Mouse (Mus musculus): ENCODE data around the gene Bace2. TPM values are rescaled to one million over a fixed set of nuclear protein-coding genes. Genes with fewer than 3 reads are reported as not detected.

Gene Bace2
- total RNA-seq, 2 experiments from 2014 or later, result 3.6 to 5.1 TPM

DNA sequence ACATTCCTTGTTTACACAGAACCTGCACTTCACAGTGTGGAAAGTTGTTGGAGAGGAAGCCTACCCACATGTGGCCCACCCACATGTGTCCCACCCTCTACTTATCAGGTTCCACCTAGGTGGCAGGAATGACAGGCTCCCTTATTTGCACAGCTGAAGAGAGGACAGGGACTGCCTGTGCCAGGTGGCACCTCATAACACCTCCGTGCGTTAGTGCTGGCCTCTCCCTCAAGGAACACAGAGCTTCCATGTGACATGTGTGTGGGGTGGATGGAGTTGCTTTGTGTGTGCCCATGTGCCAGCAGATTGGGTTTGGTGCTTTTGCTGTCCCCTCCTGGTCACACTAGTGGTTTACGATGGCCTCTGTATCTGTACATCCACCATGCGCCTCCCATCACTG is 43.4 kb downstream of the Bace2 start:
- no peak for DNase-seq (ENCODE audit: low spot score in 2 of 2)

DNA sequence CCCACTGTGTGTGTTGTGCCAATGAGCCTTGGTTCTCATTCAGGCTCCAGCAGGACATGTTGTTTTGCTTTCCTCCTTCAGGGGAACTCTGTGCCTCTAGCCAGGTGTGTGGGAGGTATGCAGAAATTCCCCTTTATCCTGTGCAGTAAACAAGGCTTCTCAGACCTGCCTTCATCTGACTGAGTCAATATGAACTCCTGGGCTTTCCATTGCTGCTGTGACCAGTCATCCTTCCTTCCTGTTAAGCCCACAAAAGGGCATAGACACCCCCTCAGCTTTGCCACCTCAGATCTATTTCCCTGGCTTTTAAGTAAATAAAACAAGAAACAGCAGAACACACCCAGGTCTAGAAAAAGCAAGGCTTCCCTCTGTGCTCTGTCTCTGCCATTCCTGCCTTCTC is 45.2 kb downstream of the Bace2 start:
- DNase-seq (ENCODE audit: low spot score in 2 of 2), result no peak

DNA sequence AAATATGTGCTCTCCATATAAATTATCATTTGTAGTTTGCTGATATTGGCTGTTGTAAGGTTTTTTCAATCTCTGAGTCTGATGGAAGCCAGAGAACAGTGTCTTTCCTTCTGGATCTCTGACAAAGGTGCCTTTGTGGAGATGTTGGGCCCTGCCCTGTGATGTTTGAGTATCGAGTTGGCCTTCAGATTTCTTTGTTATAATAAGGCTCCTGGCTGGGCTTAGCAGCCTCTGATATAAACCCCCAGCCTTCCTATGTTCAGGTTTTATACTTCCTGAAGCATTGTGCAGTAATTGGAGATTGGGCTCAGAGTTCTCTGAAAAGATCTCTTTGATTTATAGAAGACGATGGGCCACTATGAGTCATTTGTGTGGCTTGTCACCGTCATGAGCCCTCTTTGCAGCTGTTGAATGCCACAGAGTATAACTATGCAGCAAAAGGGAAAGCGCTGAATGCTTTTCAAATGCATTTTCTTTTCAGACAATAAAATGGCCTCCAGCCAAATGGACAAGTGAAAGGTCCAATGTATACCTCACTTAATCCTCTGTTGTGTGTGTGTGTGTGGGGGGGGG is 45.8 kb downstream of the Bace2 start:
- no peak for DNase-seq (ENCODE audit: low spot score in 2 of 2)

DNA sequence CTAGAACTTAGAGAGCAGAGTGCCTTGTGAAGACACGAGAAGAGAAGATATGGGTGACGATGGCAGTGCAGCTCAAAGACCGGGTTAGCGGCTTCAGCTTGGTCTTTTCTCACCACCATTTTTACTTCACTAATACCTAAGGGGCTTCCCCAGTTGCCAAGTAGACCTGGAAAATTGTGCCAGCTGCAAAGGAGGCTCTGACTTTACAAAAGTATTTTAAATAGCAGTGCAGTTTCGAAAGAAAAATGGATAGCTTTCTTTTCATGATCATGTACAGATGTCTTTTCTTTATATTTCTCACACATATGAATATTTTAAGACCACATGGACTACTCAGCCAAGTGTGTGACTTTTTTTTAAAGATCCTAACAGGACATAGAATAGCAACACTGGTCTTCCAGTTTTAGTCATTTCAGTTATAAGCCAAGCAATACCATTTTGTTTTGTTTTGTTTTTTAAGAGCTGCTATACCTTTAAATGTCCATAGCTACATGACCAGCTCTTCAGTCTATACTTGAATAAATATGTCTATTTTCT is 49.0 kb downstream of the Bace2 start:
- no peak for DNase-seq (ENCODE audit: low spot score in 2 of 2)

DNA sequence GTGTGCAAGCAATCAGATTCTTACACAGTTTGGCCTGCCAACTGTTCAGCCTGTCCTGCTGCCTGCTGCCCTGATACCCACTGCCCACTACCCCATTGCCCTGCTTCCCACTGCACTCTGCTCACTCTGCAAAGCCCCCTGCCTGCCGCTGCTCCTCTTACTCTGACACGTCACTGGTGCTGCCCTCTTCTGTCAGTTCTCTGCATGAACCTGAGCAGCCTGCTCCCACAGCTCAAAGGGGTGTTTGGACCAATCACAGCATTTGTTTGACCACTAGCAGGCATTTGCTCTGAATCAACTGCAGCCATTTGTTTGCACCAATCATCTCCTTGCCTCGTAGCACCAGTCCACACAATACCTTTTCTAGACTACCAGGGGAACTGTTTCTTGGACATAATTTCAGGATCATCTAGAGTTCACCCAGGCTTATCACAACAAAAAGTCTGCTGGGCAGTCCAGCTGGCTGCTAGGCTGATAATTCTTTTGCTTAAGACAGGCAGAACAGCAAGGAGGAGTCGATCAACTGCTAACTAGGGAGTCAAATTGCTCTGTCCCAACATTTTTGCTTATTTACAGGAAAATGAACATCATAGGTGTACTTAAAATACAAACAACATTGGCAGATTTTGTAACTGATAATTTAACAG is 61.5 kb downstream of the Bace2 start:
- peak; percentile 65 to 73 for DNase-seq (ENCODE audit: low spot score in 2 of 2)

DNA sequence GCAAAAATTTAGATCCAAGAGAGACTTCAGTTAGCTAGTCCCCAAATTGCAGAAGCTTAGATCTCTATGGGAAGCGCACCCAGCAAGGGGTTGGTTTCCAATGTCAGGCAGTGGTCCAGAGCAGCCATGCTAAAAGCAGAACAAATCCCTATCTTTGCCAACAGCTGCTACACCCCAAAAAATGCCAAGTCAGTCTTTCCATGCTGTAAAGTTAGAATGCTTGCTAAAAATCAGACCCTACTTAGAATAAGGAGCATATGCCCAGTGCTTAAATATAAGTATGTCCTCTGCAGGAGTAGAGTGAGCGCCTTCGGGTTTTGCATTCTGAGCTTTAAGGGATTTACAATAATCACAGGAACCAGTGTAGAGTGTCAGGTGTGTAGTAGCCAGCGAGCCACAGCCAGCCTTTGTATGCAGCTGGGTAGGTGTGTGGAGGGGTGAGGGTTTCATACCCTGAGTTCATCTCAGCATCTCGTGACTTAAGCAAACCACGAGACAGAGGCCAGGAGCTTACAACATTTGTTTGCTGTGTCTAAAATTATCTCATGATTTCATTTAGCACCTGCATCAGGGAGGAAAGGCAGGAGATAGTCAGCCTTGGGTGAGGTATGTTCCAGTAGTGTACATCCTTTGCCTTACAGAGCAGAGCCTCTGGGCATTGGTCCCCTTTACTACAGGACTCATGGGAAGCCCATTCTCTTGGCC is 62.4 kb downstream of the Bace2 start:
- DNase-seq (ENCODE audit: low spot score in 2 of 2), result no peak

DNA sequence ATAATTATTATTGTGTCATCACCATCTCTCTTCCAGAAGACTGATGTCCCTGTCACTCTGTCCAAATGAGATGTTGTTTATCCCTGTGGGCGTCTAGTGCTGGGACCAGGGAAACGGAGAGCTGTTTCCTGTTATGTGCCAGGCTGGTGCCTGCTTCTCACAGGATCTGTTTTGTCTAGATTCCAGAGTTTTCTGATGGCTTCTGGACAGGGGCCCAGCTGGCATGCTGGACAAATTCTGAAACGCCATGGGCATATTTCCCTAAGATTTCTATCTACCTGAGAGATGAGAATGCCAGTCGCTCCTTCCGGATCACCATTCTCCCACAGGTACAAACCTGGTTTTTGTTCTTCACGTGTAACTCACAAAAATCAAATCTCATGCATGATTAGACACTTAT is 65.1 kb downstream of the Bace2 start:
- DNase-seq (ENCODE audit: low spot score in 2 of 2), result no peak

DNA sequence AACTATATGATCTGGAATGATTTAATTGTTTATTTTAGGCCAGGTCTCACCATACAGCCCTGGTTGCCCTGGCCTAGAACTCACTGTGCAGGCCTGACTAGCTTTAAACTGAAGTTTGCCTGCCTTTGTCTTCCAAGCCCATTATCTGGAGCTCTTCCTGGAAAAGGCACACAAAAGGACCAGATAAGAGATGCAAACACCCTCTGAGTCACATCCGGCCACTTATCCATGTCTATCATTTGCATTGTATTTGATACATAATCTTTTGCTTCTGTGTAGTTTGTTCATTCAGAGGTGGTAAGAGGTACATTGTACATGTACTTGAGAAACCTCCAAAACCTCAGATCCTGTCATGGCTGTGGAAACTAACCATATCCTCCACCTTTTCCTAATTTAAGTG is 67.1 kb downstream of the Bace2 start:
- DNase-seq (ENCODE audit: low spot score in 2 of 2), result no peak

DNA sequence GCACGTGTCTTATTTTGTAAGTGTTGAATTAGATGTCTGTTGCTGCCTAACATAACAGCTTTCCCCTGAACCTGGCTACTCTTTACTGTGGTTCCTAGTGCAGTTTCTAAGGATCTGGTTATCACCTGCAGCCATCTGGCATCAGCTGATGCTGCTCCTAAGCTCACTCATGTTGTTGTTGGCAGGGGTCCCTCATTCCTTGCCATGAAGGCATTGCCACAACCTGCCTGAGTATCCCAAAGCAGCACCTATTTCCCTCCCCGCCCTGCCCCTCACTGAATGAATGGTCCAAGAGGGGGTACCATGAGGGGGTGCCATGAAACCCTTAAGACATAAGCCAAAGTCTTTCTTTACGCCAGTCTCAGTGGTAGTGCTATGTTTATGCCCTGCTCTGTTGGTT is 71.5 kb downstream of the Bace2 start:
- no peak for DNase-seq (ENCODE audit: low spot score in 2 of 2)

DNA sequence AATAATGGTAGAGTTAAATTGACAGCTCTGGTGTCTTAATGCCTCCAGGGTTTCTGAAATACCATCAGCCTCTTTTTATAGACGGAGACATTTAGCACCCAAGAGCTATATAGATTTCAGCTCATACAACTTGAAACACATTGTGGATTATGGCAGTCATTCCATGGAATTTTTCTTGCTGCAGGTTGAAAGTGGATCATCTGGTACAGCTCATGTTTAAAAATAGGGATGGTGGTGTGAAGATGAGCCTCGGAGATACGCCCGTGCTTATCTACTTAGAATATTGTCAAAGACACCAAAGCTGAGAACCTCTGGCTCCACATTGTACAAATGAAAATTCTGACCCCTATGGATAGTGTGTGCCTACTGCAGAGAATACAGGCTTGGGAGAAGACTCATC is 73.5 kb downstream of the Bace2 start:
- no peak for DNase-seq (ENCODE audit: low spot score in 2 of 2)

DNA sequence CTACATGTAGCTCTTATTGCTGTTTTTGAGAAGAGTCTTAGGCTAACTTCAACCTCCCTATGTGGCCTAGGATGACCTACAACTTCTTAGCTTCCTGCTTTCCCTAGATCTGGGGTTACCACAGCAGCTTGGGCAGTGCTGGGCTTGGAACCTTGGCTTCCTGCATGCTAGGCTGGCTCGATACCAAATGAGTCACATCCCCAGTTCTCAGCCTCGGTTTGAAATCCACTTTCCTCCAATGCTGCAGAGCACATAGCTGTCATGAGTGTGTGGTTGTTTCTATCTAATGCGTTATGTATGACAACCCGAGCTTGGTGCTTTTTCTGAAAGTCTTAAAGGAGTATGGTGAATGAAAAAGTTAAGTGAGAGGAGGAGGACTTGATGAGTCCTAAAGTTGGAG is 74.8 kb downstream of the Bace2 start:
- DNase-seq (ENCODE audit: low spot score in 2 of 2), result no peak

DNA sequence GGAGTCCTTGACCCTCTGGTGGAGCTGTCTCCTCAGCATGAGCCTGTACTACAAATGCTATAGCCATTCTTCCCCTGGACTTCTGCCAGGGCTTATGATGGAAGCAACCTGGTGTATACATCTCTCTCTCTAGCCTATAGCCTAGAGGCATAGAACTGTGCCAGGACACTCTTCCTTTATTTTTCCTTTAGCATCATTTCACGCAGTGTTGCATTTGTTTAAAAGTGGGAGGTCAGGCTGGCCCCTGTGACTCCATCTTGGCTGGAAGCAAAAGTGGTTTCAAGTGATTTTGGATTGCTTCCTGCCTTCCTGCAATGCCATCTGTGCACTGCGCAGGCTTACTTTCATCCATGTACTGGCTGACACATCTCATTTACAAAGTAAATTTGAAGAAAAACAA is 77.7 kb downstream of the Bace2 start:
- no peak for DNase-seq (ENCODE audit: low spot score in 2 of 2)

DNA sequence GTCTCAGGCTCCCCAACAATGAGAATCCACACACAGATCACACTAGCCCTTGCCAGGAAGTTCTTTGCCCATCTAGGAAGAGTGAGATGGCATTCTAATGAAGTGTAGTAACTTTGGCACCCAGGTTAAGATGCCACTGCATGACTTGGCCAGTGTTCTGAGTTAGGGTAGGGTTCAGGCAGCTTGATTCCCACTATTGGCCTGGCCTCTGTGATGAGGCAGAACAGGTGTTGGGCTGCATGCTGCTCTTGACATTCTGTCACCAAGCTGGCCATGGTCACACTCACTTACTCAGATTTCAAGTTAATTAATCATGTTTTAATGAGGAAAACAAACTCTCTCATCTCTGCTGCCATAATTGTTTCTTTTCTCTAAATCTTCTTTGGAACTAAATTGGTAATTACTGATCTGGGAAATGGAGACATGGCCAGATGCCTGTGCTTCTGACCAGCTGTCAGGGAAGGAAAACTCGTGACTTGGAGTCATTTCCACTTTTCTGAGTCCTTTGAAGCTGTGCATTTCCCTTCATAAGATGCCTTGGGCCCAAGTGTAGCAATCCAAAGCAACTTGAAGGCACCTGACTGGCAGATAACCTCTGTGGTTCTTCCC is 81.0 kb downstream of the Bace2 start:
- DNase-seq (ENCODE audit: low spot score in 2 of 2), result peak in 1 of 2 experiments; percentile 15

DNA sequence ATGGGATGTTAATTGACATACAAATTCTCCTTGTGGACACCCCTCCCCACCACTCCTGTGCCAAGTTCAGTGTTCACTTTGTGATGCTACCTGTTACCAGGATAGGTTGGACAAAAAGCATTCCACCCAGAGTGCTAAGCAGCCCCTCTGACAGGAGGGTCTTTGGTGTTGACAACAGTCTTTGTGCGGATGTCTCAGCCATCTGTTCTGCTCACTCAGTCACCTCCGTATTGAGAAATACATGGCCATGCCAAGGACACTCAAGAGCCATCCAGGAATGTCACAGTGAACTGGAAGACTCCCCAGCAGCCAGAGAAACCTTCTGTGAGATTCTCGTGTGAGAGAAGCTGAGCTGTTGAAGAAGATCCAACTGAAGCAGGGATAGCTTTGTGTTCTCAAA is 81.6 kb downstream of the Bace2 start:
- DNase-seq (ENCODE audit: low spot score in 2 of 2), result no peak

DNA sequence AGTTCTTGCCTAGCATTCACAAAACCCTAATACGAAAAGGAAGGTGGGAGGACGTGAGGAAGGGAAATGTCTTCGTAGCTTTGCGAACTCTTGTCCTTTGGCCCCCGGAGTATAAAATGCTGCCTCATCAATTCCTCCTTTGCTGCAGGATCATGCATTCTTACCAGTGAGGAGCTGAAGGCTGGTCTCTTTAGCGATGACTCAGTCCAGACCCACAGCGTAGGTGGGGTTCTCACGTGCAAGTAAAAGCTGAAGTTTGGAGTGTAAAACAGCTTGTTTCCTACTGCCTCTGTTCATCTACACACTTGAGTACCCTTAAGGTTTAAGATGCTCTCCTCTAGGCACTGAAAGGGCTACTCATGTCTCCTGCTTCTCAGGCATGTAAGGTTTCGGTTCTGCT is 85.4 kb downstream of the Bace2 start:
- no peak for DNase-seq (ENCODE audit: low spot score in 2 of 2)

DNA sequence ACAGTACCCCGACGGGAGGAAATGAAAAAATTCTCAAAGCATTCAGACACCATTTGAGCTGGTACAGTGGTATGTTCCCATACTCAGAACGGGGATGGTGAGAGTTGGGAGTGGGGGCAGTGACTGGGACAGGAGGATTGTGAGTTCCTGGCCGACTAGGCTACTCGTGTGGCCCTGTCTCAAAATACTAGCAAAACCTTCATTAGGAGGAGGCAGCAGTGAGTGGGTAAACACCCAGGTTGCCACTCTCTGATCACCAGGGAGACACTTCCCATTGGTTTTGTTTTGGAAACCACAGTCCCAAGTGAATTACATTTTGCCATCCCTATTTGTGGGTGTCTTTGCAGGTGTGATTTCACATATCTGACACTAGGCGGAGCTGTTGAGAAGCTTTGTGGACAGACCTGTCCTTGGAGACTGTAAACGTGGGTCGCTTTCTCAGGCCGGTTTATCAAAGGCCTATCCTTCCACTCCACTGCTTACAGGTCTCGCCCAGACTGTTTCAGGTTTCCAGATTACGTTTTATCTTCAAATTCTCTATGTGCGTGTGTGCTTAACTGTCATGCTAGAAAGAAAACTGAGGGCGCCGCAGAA is 87.2 kb downstream of the Bace2 start:
- DNase-seq (ENCODE audit: low spot score in 2 of 2), result peak in 1 of 2 experiments; percentile 34

DNA sequence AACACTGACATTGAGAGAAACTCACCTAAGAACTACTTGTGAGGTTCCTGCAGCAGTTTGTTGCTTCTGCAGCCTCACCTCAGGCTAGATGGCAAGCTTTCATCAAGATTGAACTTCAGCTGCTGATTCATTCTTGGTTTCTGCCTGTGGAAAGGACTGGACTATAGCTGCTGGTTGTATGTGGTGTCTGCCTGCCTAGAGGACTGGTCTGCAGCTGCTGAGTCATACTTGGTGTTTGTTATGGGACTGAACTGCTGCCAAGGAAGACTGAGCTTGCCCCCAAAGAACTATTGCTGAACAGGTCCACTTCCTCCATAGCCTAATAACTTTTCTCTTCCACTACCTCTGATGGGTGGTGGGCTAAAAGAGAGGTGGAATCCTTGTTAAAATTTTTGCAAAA is 90.8 kb downstream of the Bace2 start:
- no peak for DNase-seq (ENCODE audit: low spot score in 2 of 2)

DNA sequence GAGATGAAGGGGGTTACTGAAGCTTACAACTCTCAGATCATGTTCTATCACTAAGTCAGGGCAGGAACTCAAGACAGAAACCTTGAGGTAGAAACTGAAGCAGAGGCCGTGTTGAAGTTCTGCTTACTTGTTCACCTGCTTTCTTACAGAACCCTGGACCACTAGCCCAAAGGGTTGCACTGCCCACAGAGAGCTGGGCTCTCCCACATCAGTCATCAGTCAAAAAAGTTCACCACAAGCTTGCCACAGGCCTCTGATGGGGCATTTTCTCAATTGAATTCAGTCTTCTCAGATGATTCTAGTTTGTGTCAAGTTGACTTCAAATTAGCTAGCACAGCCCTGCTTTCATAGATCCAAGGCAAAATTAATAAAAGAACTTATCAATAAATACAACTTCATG is 103.3 kb downstream of the Bace2 start:
- DNase-seq (ENCODE audit: low spot score in 2 of 2), result no peak

DNA sequence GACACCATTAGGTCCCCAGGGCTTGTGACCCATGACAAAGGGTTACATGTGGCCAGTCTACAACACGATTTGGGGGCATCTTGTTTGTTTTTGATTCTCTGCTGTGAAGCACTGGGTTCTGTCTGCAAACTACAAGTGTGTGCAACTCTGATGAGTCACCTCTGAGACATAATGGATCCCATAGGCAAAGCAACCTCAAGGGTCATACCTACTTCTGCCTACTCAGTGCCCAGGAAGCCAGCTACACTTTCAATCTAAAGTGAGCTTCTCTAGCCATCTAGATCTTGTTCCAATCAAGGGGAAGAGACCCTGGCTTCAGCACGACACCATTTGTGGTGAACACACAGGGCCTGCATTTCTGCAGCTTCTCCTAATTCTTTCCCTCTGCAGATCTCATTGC is 104.7 kb downstream of the Bace2 start:
- DNase-seq (ENCODE audit: low spot score in 2 of 2), result no peak

DNA sequence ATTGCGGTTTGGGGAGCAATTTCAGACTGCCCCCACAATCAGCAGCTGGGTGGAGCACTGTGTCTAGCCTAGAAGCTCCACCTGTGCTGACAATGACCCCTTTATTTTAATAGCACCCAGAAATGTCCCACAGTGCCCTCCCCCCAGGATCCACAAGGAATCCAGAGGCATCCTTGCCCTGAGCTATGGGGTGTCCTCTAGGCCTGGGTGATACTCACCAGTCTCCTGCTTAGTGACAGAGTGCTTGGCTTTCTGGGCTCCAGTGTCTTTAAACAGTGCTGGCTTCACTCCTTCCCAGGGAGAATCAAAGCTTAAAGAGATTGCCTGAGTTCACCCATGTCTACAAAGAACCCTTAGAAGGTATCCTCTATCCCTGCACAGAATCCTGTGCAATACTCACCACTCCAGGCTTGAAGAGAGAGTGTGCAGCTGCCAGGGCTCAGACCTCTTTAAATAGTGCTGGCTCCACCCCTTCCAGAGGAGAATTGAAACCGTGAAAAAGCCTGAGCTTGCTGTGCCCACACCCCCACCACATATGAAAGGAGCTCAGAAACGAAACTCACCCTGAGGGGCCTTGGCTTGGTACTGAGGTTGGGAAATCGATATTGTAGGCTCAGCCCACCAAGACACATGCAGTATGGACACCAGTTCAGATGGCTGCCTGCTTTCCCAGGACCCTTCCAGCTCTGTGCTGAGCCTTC is 106.1 kb downstream of the Bace2 start, which contains the start of gene Mx1:
Gene Mx1 (minus strand): TSS at position 427 of the 701 bp plus-strand sequence.
- DNase-seq (ENCODE audit: low spot score in 2 of 2), result no peak

Measured in layer of hippocampus, postnatal 10 days (tissue).